Mouse (Mus musculus): ENCODE measurements around the gene AI661453. TPM values are rescaled to one million over a fixed set of nuclear protein-coding genes. Genes with fewer than 3 reads are reported as not detected.

Gene AI661453
- total and polyA plus RNA-seq, 3 experiments = not detected

GRCm38 (mm10) chr17:47473434-47473974, 37.1 kb downstream of the AI661453 start:
- Histone ChIP-seq H3K4me3 (ENCODE audit: control insufficient read depth in 1 of 2, insufficient read depth in 1 of 2, low read depth in 2 of 2, low read length in 2 of 2) (no peak overlapping the region), H3K27me3 (ENCODE audit: control insufficient read depth in 1 of 2, insufficient read depth in 2 of 2, low read length in 2 of 2) (peaks cover 0 to 2% of the 10 kb centered on the region in 2 experiments; a peak in 1 of 4 replicates), H3K4me1 (ENCODE audit: control insufficient read depth in 1 of 2, insufficient read depth in 2 of 2, low read length in 2 of 2) (no peaks in the 10 kb centered on the region), H3K9me3 (replicated peaks; ENCODE audit: insufficient read depth, low read length) (no peaks in the 10 kb centered on the region), H3K27ac (ENCODE audit: control insufficient read depth, low read depth, low read length) (no peak overlapping the region), H3K79me2 (ENCODE audit: control insufficient read depth, insufficient read depth, low read length, poor library complexity) (no peaks in the 10 kb centered on the region), H3K36me3 (ENCODE audit: control insufficient read depth in 1 of 2, insufficient read depth in 2 of 2, low read length in 2 of 2) (no peaks in the 10 kb centered on the region), H3K9ac (ENCODE audit: control insufficient read depth, low read depth, low read length, poor library complexity, severe bottlenecking) (no peak overlapping the region)
- TF ChIP-seq MAZ (IDR thresholded peaks at IDR 0.05; ENCODE audit: low read depth, low read length) (0 out of 2 replicates have a peak, but pooled peaks have one; percentile 19), RAD21 (IDR thresholded peaks at IDR 0.05; ENCODE audit: low read depth, low read length) (peak; percentile 53), POLR2A (IDR thresholded peaks at IDR 0.05; ENCODE audit: control insufficient read depth in 1 of 2, insufficient read depth in 1 of 2, low read depth in 1 of 2, low read length in 2 of 2, poor library complexity in 1 of 2) (no peak), ZC3H11A (IDR thresholded peaks at IDR 0.05; ENCODE audit: low read depth, low read length) (peak; percentile 35; the same call in 1 of the 2 replicates), RCOR1 (IDR thresholded peaks at IDR 0.05; ENCODE audit: low read depth, low read length) (peak; percentile 54; the same call in 1 of the 2 replicates), ZKSCAN1 (IDR thresholded peaks at IDR 0.05; ENCODE audit: low read depth, low read length) (no peak), CTCF (IDR thresholded peaks at IDR 0.05 in 2 of 3, conservative IDR thresholded peaks at IDR 0.05 in 1 of 3; ENCODE audit: control insufficient read depth in 1 of 3, insufficient read depth in 1 of 3, low read depth in 2 of 3, low read length in 3 of 3, poor library complexity in 1 of 3, severe bottlenecking in 1 of 3) (peak; percentile 90 to 97 (median 97)), SMC3 (IDR thresholded peaks at IDR 0.05; ENCODE audit: low read depth, low read length) (peak; percentile 85)
- DNase-seq (ENCODE audit: low read depth, low spot score) = peak; percentile 69

DNA sequence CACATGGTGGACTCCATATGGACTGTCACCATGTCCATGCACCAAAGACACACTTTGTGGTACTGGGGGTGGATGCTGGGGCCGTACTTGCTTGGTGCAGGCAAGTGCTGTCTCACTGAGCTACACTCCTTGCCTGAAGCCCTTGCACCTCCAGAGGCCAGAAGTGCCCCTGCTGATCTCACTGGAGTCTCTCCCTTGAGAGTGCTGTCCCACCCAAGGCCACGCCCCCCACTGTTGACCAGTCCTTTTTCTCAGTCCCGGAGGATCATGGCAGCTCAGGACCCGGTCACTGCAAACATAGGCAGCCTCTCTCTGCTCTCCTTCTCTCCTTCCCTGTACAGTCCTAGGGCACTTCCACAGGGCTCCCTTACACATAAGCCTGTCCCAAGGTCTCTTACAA, 37.8 kb downstream of the AI661453 start:
- H3K79me2 ChIP-seq (ENCODE audit: control insufficient read depth, insufficient read depth, low read length, poor library complexity) = no peaks in the 10 kb centered on the region
- peaks cover 0 to 2% of the 10 kb centered on the region in 2 experiments; a peak in 1 of 4 replicates for H3K27me3 ChIP-seq (ENCODE audit: control insufficient read depth in 1 of 2, insufficient read depth in 2 of 2, low read length in 2 of 2)
- H3K27ac ChIP-seq (ENCODE audit: control insufficient read depth, low read depth, low read length) = no peak overlapping the region
- no peak overlapping the region for H3K9ac ChIP-seq (ENCODE audit: control insufficient read depth, low read depth, low read length, poor library complexity, severe bottlenecking)
- DNase-seq (ENCODE audit: low read depth, low spot score) = no peak
- no peak overlapping the region for H3K4me3 ChIP-seq (ENCODE audit: control insufficient read depth in 1 of 2, insufficient read depth in 1 of 2, low read depth in 2 of 2, low read length in 2 of 2)
- TF ChIP-seq CHD1 (IDR thresholded peaks at IDR 0.05; ENCODE audit: low read depth, low read length) = no peak
- TF ChIP-seq TAL1 (IDR thresholded peaks at IDR 0.05; ENCODE audit: low read length) = no peak
- no peak for TF ChIP-seq GABPA (IDR thresholded peaks at IDR 0.05; ENCODE audit: low read depth, low read length)
- no peak for TF ChIP-seq MXI1 (IDR thresholded peaks at IDR 0.05; ENCODE audit: low read depth, low read length)
- no peak for TF ChIP-seq MYC (IDR thresholded peaks at IDR 0.05; ENCODE audit: low read depth, low read length)
- TF ChIP-seq ZMIZ1 (IDR thresholded peaks at IDR 0.05; ENCODE audit: low read depth, low read length) = no peak
- TF ChIP-seq CHD2 (IDR thresholded peaks at IDR 0.05; ENCODE audit: low read length) = no peak
- no peak for TF ChIP-seq TBP (IDR thresholded peaks at IDR 0.05; ENCODE audit: low read depth, low read length)
- TF ChIP-seq ETS1 (IDR thresholded peaks at IDR 0.05; ENCODE audit: low read depth, low read length) = no peak
- TF ChIP-seq MAX (IDR thresholded peaks at IDR 0.05; ENCODE audit: low read length) = no peak
- no peak for TF ChIP-seq ZC3H11A (IDR thresholded peaks at IDR 0.05; ENCODE audit: low read depth, low read length)
- TF ChIP-seq HCFC1 (IDR thresholded peaks at IDR 0.05; ENCODE audit: low read depth, low read length) = no peak
- no peak for TF ChIP-seq POLR2AphosphoS5 (IDR thresholded peaks at IDR 0.05; ENCODE audit: borderline replicate concordance, low read depth, low read length)
- TF ChIP-seq POLR2A (IDR thresholded peaks at IDR 0.05; ENCODE audit: control insufficient read depth in 1 of 2, insufficient read depth in 1 of 2, low read depth in 1 of 2, low read length in 2 of 2, poor library complexity in 1 of 2) = no peak
- no peak for TF ChIP-seq ZKSCAN1 (IDR thresholded peaks at IDR 0.05; ENCODE audit: low read depth, low read length)
- TF ChIP-seq UBTF (IDR thresholded peaks at IDR 0.05; ENCODE audit: borderline replicate concordance, insufficient read depth, low read depth, low read length) = no peak
- no peak for TF ChIP-seq MEF2A (IDR thresholded peaks at IDR 0.05; ENCODE audit: extremely low read depth, insufficient replicate concordance, low read depth, low read length, poor library complexity, severe bottlenecking)
- TF ChIP-seq BHLHE40 (IDR thresholded peaks at IDR 0.05; ENCODE audit: borderline replicate concordance, low read depth, low read length) = no peak
- TF ChIP-seq ELF1 (IDR thresholded peaks at IDR 0.05; ENCODE audit: low read depth, low read length) = no peak
- no peak for TF ChIP-seq RAD21 (IDR thresholded peaks at IDR 0.05; ENCODE audit: low read depth, low read length)
- no peaks in the 10 kb centered on the region for H3K36me3 ChIP-seq (ENCODE audit: control insufficient read depth in 1 of 2, insufficient read depth in 2 of 2, low read length in 2 of 2)
- H3K4me1 ChIP-seq (ENCODE audit: control insufficient read depth in 1 of 2, insufficient read depth in 2 of 2, low read length in 2 of 2) = no peaks in the 10 kb centered on the region
- no peaks in the 10 kb centered on the region for H3K9me3 ChIP-seq (replicated peaks; ENCODE audit: insufficient read depth, low read length)
